Mouse (Mus musculus): ENCODE results near the gene Tcf7l2. TPM values are rescaled to one million over a fixed set of nuclear protein-coding genes. Genes with fewer than 3 reads are reported as not detected.

Gene Tcf7l2
- polyA plus RNA-seq, 1 experiment = 5.4 TPM

DNA sequence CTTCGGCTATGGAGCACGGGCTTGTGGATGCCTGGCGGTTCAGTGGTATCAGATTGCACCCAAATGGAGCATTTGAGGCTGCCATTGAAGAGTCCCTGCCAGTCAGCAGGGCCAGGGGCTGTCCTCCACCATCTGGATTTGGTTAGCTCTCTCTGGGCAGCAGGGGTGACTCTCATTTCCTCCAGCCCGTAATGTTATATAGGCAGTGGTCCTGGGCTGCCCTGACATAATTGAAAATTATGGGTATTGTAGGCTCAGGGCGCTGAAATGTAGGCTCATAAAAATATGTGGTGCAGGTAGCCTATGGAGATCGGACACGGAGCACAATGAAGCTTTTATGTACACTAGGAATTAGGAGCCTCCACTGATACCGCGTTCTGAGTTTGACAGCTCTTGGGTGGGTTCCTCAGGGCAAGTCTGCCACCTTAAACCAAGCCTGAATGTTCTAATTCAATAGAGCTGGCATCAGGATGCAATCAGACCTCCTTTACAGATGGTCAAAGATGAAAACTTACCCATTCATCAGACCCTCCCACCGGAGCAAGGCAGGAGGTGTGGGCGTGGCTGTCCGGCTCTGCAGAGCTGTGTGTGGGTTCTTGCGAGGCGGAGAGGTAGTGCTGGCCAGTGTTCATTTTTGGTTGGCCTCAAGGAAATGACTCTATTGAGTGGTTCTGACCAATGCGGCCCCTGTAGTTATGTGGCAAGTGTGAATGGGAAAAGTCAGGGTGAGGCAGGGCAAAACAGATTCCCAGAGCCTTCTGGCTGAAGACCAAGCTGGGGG lies 73.6 kb downstream of the Tcf7l2 start:
- H3K36me3 ChIP-seq (ENCODE audit: control insufficient read depth, insufficient read depth) = no peaks in the 10 kb centered on the region
- H3K79me2 ChIP-seq (ENCODE audit: control insufficient read depth, insufficient read depth) = peaks cover 18% of the 10 kb centered on the region
- no peak overlapping the region for H3K4me3 ChIP-seq
- TF ChIP-seq TCF12 (IDR thresholded peaks at IDR 0.05; ENCODE audit: insufficient read depth, poor library complexity, severe bottlenecking) (no peak), REST (IDR thresholded peaks at IDR 0.05; ENCODE audit: insufficient read depth, insufficient read length) (no peak), TCF3 (IDR thresholded peaks at IDR 0.05; ENCODE audit: insufficient read length, low read depth) (no peak), SRF (IDR thresholded peaks at IDR 0.05; ENCODE audit: control insufficient read depth, insufficient read length, low read depth) (no peak), CEBPB (IDR thresholded peaks at IDR 0.05; ENCODE audit: insufficient read depth, poor library complexity, severe bottlenecking) (no peak), USF1 (IDR thresholded peaks at IDR 0.05; ENCODE audit: low read depth) (no peak), POLR2AphosphoS2 (IDR thresholded peaks at IDR 0.05; ENCODE audit: insufficient read length, low read depth) (no peak), MAX (IDR thresholded peaks at IDR 0.05; ENCODE audit: low read depth) (no peak), MYOD1 (IDR thresholded peaks at IDR 0.05; ENCODE audit: control insufficient read depth in 1 of 3, insufficient read length in 2 of 3, low read depth in 2 of 3) (no peak), MYOG (IDR thresholded peaks at IDR 0.05; ENCODE audit: control insufficient read depth in 1 of 3, insufficient read depth in 1 of 3, insufficient read length in 2 of 3, low read depth in 2 of 3) (no peak), E2F4 (IDR thresholded peaks at IDR 0.05; ENCODE audit: insufficient read depth) (no peak)
- H3K4me2 ChIP-seq (ENCODE audit: low read depth) = no peak overlapping the region
- no peaks in the 10 kb centered on the region for H3K27me3 ChIP-seq (ENCODE audit: control insufficient read depth, insufficient read depth, insufficient read length)
- no peak overlapping the region for H3ac ChIP-seq (ENCODE audit: control insufficient read depth, insufficient read length)

DNA sequence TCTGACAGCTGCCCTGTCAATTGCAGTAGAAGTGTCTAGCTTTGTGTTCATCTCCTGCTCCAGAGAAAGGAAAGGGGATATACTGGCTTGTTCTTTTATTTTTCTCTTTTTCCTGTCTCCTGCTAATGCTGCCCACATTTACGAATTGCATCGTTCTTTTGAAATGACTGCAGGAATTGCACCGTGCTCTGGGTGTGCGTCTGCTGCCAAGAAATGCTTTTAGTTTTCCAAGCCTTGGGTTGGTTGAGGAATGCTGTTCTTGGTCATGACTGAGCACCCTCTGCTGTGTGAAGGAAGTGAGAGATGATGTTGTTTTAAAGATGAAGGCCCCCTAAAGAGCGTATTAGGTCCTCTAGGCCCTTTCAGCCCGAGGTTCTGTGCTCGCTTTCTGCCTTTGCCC lies 75.4 kb downstream of the Tcf7l2 start:
- Histone ChIP-seq H3K4me2 (ENCODE audit: low read depth) (no peak overlapping the region), H3K4me3 (no peak overlapping the region), H3ac (ENCODE audit: control insufficient read depth, insufficient read length) (no peak overlapping the region), H3K79me2 (ENCODE audit: control insufficient read depth, insufficient read depth) (peaks cover 13% of the 10 kb centered on the region), H3K27me3 (ENCODE audit: control insufficient read depth, insufficient read depth, insufficient read length) (no peaks in the 10 kb centered on the region), H3K36me3 (ENCODE audit: control insufficient read depth, insufficient read depth) (no peaks in the 10 kb centered on the region)
- TF ChIP-seq TCF3 (IDR thresholded peaks at IDR 0.05; ENCODE audit: insufficient read length, low read depth) (no peak), SRF (IDR thresholded peaks at IDR 0.05; ENCODE audit: control insufficient read depth, insufficient read length, low read depth) (no peak), REST (IDR thresholded peaks at IDR 0.05; ENCODE audit: insufficient read depth, insufficient read length) (no peak), MYOD1 (IDR thresholded peaks at IDR 0.05; ENCODE audit: control insufficient read depth in 1 of 3, insufficient read length in 2 of 3, low read depth in 2 of 3) (no peak), CEBPB (IDR thresholded peaks at IDR 0.05; ENCODE audit: insufficient read depth, poor library complexity, severe bottlenecking) (no peak)

DNA sequence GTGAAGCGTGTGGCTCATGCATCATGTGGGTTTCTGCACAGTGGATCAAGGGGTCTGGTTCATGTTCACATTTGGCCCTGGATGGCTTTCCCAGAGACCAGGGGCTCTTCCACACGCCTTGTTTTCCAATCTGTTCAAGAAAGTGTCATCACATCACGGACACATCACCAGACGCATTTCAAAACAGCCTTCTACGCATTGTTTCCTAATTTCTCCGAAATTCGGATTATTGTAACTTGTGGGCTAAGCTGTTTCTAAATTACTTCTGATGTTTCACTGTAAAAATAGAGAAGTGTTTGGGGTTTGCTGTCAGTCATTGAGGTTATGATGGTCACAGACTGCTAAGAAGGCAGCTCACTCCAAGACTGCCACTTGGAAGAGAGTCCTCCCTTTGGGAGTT lies 78.6 kb downstream of the Tcf7l2 start:
- H3K79me2 ChIP-seq (ENCODE audit: control insufficient read depth, insufficient read depth) = peaks cover 7% of the 10 kb centered on the region
- H3K4me3 ChIP-seq = no peak overlapping the region
- H3K4me2 ChIP-seq (ENCODE audit: low read depth) = no peak overlapping the region
- no peaks in the 10 kb centered on the region for H3K36me3 ChIP-seq (ENCODE audit: control insufficient read depth, insufficient read depth)
- no peaks in the 10 kb centered on the region for H3K27me3 ChIP-seq (ENCODE audit: control insufficient read depth, insufficient read depth, insufficient read length)
- TF ChIP-seq POLR2A (IDR thresholded peaks at IDR 0.05; ENCODE audit: insufficient read length, low read depth) (no peak), TCF12 (IDR thresholded peaks at IDR 0.05; ENCODE audit: insufficient read depth, poor library complexity, severe bottlenecking) (no peak), SRF (IDR thresholded peaks at IDR 0.05; ENCODE audit: control insufficient read depth, insufficient read length, low read depth) (no peak), MYOD1 (IDR thresholded peaks at IDR 0.05; ENCODE audit: control insufficient read depth in 1 of 3, insufficient read length in 2 of 3, low read depth in 2 of 3) (no peak), TCF3 (IDR thresholded peaks at IDR 0.05; ENCODE audit: insufficient read length, low read depth) (no peak), USF1 (IDR thresholded peaks at IDR 0.05; ENCODE audit: low read depth) (no peak), CEBPB (IDR thresholded peaks at IDR 0.05; ENCODE audit: insufficient read depth, poor library complexity, severe bottlenecking) (no peak), MAX (IDR thresholded peaks at IDR 0.05; ENCODE audit: low read depth) (no peak), POLR2AphosphoS2 (IDR thresholded peaks at IDR 0.05; ENCODE audit: insufficient read length, low read depth) (no peak), MYOG (IDR thresholded peaks at IDR 0.05; ENCODE audit: control insufficient read depth in 1 of 3, insufficient read depth in 1 of 3, insufficient read length in 2 of 3, low read depth in 2 of 3) (no peak), E2F4 (IDR thresholded peaks at IDR 0.05; ENCODE audit: insufficient read depth) (no peak)
- no peak overlapping the region for H3ac ChIP-seq (ENCODE audit: control insufficient read depth, insufficient read length)

DNA sequence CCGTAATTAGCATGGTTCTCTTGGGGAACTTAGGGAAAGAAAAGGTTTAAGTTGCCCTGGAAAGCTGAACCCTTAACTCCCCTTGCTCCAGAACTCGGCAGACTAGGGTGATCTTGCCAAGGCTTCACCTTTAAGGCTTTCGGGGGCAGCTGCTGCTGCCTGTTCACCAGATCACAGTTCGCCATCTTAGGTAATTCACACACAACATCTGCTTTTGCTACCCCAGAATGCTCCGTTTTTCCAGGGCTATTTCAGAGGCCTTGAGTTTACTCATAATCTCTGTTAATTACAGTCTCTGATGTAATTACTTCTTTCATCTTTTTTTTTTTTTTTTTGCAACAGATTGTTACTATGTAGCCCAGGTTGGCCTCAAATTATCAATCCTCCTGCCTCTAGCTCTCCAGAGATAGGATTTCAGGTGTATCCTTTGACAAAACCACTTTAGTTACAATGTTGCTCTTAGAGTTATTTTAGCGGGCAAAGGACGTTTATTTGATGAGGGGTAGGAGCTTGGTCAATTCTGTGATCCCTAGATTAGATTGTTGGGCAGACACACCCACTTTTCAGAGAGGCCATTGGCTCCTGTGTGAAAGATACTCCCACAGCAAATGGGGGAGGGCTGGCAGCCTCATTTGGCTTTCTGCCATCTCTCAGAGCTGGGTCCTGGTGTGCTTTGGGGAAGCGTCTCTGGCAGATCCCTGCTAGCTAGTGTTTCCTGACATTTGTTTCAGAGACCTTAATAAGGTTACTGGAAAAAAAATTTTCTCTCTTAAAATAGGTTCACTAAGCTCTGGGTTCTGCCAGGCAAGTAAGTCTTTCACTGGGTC lies 83.6 kb downstream of the Tcf7l2 start:
- Histone ChIP-seq H3K4me2 (ENCODE audit: low read depth) (no peak overlapping the region), H3K36me3 (ENCODE audit: control insufficient read depth, insufficient read depth) (no peaks in the 10 kb centered on the region), H3K27me3 (ENCODE audit: control insufficient read depth, insufficient read depth, insufficient read length) (no peaks in the 10 kb centered on the region), H3K4me3 (no peak overlapping the region), H3K79me2 (ENCODE audit: control insufficient read depth, insufficient read depth) (peaks cover 3% of the 10 kb centered on the region), H3ac (ENCODE audit: control insufficient read depth, insufficient read length) (no peak overlapping the region)
- TF ChIP-seq MAX (IDR thresholded peaks at IDR 0.05; ENCODE audit: low read depth) (no peak), POLR2AphosphoS2 (IDR thresholded peaks at IDR 0.05; ENCODE audit: insufficient read length, low read depth) (no peak), TCF3 (IDR thresholded peaks at IDR 0.05; ENCODE audit: insufficient read length, low read depth) (no peak), CEBPB (IDR thresholded peaks at IDR 0.05; ENCODE audit: insufficient read depth, poor library complexity, severe bottlenecking) (no peak), E2F4 (IDR thresholded peaks at IDR 0.05; ENCODE audit: insufficient read depth) (no peak), TCF12 (IDR thresholded peaks at IDR 0.05; ENCODE audit: insufficient read depth, poor library complexity, severe bottlenecking) (no peak), REST (IDR thresholded peaks at IDR 0.05; ENCODE audit: insufficient read depth, insufficient read length) (no peak), MYOD1 (IDR thresholded peaks at IDR 0.05; ENCODE audit: control insufficient read depth in 1 of 3, insufficient read length in 2 of 3, low read depth in 2 of 3) (no peak), SRF (IDR thresholded peaks at IDR 0.05; ENCODE audit: control insufficient read depth, insufficient read length, low read depth) (no peak), POLR2A (IDR thresholded peaks at IDR 0.05; ENCODE audit: insufficient read length, low read depth) (no peak), USF1 (IDR thresholded peaks at IDR 0.05; ENCODE audit: low read depth) (no peak), MYOG (IDR thresholded peaks at IDR 0.05; ENCODE audit: control insufficient read depth in 1 of 3, insufficient read depth in 1 of 3, insufficient read length in 2 of 3, low read depth in 2 of 3) (no peak)
